Mouse (Mus musculus) CH12.LX (cell line): ENCODE results near the gene Sp140.

Source experiments
- CTCF ChIP-seq, 2 experiments: IDR thresholded peaks in 1 of 2; conservative IDR thresholded peaks in 1 of 2; 2 replicates each; pipeline ENCODE4 v1.5.1; 2011 to 2012; ENCODE audit warnings: low read depth in 2 of 2, low read length in 2 of 2, improper control_type of control experiment in 1 of 2, inconsistent platforms in 1 of 2, mild to moderate bottlenecking in 1 of 2, moderate library complexity in 1 of 2
- EP300 ChIP-seq: IDR thresholded peaks from 2 replicates; pipeline ENCODE4 v1.6.1; 2011; ENCODE audit warnings: low read length, improper control_type of control experiment
- JUN ChIP-seq: IDR thresholded peaks from 2 replicates; pipeline ENCODE4 v1.6.1; 2011; ENCODE audit warnings: low read depth, mild to moderate bottlenecking, low read length, improper control_type of control experiment, moderate library complexity; ENCODE audit not compliant: insufficient read depth
- MAX ChIP-seq: IDR thresholded peaks from 2 replicates; pipeline ENCODE4 v1.6.1; 2011; ENCODE audit warnings: low read length, improper control_type of control experiment
- POLR2A ChIP-seq: IDR thresholded peaks from 2 replicates; pipeline ENCODE4 v1.6.1; 2011; ENCODE audit warnings: low read depth, mild to moderate bottlenecking, improper control_type of control experiment, low read length
- SMC3 ChIP-seq: IDR thresholded peaks from 2 replicates; pipeline ENCODE4 v1.6.1; 2011; ENCODE audit warnings: low read depth, low read length, improper control_type of control experiment
- UBTF ChIP-seq: IDR thresholded peaks from 2 replicates; pipeline ENCODE4 v1.6.1; 2012; ENCODE audit warnings: low read depth, mild to moderate bottlenecking, inconsistent platforms, low read length, improper control_type of control experiment, moderate library complexity

DNA sequence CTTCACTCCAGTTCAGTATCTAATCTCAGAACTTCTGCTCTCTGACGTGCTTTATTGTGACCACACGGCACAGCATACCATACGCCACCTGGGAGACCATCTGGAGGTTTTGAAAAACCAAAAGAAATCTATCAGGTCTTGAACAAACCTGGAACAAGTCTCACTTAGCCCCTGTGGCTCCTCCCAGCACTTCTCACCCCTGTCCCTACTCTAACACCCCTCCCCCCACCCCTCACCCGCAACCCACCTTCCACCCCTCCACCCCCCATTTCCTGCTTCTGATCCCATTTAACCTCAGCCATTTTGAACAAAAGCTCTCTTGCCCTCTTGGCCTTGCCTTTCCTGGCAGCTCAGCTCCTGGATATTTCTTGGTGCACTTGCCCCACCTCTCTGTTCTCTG lies 80.0 kb downstream of the Sp140 start:
- TF ChIP-seq EP300 (no peak), CTCF (conservative IDR thresholded peaks at IDR 0.05 in 1 of 2, IDR thresholded peaks at IDR 0.05 in 1 of 2; ENCODE audit: low read depth in 2 of 2, low read length in 2 of 2) (no peak), POLR2A (no peak), UBTF (no peak), MAX (no peak), SMC3 (no peak), JUN (no peak)
